Mouse (Mus musculus) left cerebral cortex, postnatal 14 days (tissue): Measurements from ENCODE around the gene Syce1l. TPM values are rescaled to one million over a fixed set of nuclear protein-coding genes. Genes with fewer than 3 reads are reported as not detected.
A peak's percentile ranks its signal among the peaks of the same experiment; 100 is the strongest.

Experiments
- DNase-seq, 2 experiments: peaks; one replicate each; pipeline ENCODE4 v3.0.0; 2021 to 2022; ENCODE audit warnings: low spot score in 2 of 2, mixed read lengths in 1 of 2
- intact Hi-C: fragments of 180-260 bp; cut with DNase I; formaldehyde crosslinking; loops from one replicate; pipeline ENCODE4 v1.15.1; 2025
- long read RNA-seq, 2 experiments: library from polyadenylated mRNA; stranded (forward); transcript quantifications; one replicate each; pipeline ENCODE4 v2.0.0; 2021
- total RNA-seq, 2 experiments: library from RNA; stranded (reverse); gene quantifications; 2 replicates each; pipeline ENCODE4 v1.2.3; 2021

Syce1l gene
- not detected for total RNA-seq
- long read RNA-seq, experiment 1 = 0 reads
- long read RNA-seq, experiment 2 = 0 reads

- intact Hi-C loops = no loop called here
- DNase-seq = no peak
Observed at GRCm38 (mm10) chr8:113642926-113643325, at the start of gene Syce1l. Gene Syce1l (plus strand): TSS chr8:113643213.

DNA sequence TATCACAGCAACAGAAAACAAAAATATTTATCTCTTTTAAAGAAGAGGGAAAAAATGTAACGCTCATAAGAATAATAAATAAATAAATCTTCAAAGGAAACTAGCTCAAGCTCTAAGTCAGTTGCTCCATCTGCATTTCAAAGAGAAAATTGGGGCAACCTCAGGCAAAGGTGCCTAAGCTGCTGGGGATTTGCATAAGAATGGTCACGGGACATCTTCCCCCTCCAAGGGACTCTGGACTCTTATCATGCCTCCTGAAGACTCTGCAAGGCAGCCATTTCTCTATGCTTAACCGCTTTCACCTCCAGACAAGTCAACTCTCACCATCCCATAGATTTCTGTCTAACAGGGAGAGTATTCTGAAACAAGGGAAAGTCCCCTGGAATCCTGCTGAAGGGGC is 44.6 kb upstream of the Syce1l start:
- DNase-seq = no peak
- intact Hi-C loops = no loop called here

- intact Hi-C loops = loop anchor here (5.0 kb wide), 3 partner anchors 45 to 1585 kb away; no protein-coding TSS in a partner anchor
- peak; percentile 70 to 82 for DNase-seq
Observed at GRCm38 (mm10) chr8:113632634-113633033, 10.4 kb upstream of the Syce1l start.

DNA sequence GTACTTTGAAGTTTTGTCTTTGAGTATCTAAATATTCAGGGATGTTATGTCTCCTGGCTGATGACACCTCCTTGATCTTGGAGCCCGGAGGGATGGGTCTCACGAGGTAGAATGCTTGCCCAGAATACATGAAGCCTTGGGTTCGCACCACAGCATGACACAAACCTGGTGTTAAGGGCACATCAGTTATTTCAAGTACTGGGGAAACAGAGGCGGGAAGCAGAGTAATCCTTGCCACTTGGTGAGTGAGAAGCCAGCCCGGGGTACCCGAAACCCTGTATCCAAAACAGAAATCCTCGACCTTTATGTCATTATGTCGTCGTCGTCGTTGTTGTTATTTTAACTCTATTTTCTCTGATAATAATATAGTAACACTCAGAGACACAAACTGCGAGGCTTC is 8.9 kb upstream of the Syce1l start:
- intact Hi-C loops = loop anchor here (5.0 kb wide), 3 partner anchors 47 to 1587 kb away; no protein-coding TSS in a partner anchor
- DNase-seq = no peak

GRCm38 (mm10) chr8:113634670-113635591 is 8.1 kb upstream of the Syce1l start, which contains the start of gene Mon1b:
Gene Mon1b (plus strand): TSS chr8:113635587.
- DNase-seq = peak; percentile 98 to 99
- intact Hi-C loops = loop anchor here (5.0 kb wide), 3 partner anchors 48 to 1588 kb away; no protein-coding TSS in a partner anchor

- DNase-seq = peak in 1 of 2 experiments; percentile 17
- intact Hi-C loops = no loop called here
Observed at GRCm38 (mm10) chr8:113635592-113636279, 7.3 kb upstream of the Syce1l start.

DNA sequence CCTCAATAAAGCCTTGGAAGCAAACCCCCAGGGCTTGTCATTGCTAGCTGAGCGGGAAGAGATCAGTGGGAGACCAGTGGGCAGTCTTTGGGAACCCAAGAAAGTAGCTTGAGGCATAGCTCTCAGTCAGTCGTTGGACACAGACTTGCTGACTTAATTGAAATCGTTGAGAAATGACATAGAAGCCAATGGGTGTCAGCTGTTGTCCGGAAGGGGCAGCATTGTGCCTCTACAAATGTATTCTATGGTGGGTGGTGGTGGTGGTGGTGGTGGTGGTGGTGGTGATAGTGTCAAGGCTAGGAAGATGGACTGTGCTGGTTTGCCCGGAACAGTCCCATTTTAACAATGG is 6.8 kb upstream of the Syce1l start:
- intact Hi-C loops = no loop called here
- DNase-seq = no peak

DNA sequence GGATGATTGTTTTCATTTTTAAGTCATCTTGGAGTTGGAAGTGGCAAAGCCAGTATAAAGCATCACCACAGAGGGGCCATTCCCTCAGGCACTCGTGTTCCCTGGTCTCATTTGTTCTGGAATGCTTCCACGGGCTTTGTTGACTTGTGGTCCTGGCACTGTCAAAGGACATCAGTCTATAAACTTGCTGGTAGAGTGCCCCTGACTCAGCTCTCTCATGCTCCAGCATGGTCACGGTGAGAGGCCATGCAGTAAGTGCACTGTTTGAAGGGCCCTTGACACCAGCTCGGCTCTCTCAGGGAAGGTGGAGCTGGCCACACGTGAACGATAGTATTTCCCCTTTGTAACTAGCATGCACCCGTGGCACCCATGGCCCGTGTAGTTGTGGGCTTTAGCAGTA is 2.7 kb upstream of the Syce1l start:
- intact Hi-C loops = no loop called here
- no peak for DNase-seq

- intact Hi-C loops = no loop called here
- no peak for DNase-seq
Observed at GRCm38 (mm10) chr8:113643479-113644210, 632 bp downstream of the Syce1l start.

DNA sequence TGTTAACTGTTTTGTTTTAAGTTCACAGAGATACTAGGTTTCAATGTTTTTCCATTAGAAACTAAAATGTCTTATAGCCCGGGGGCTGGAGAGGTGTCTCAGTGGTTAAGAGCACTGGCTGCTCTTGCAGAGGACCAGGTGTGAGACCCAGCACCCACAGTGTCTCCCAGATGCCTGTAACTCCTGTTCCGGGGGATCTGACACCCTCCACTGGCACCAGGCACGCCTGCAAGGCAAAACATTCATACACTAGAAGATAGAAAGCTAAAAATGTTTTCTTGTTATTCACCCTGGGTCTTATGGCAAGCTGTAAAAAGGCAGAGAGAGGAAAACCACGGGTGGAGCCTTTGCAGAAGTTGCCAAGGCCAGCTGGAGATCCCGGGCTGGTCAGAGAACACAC is 2.2 kb downstream of the Syce1l start:
- intact Hi-C loops = no loop called here
- no peak for DNase-seq

DNA sequence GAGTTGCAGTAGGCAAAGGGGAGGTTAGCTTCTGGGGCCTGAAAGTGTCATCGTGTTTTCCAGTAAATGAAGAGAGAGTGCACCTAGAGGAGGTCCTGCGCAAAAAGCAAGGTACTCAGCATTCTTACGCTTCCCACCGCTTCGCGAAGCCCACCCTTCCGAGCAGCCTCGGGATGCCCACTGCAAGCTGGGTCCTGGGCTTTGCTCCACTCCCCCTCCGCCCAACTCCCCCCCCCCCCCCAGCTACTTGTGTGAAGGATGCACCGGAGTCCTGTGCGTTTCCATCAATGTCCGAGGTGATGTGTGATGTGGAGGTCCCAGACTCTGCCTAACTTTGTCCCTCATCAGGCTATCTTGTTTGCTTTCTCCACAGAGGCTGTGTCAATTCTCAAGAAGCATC is 9.4 kb downstream of the Syce1l start:
- intact Hi-C loops = no loop called here
- no peak for DNase-seq

DNA sequence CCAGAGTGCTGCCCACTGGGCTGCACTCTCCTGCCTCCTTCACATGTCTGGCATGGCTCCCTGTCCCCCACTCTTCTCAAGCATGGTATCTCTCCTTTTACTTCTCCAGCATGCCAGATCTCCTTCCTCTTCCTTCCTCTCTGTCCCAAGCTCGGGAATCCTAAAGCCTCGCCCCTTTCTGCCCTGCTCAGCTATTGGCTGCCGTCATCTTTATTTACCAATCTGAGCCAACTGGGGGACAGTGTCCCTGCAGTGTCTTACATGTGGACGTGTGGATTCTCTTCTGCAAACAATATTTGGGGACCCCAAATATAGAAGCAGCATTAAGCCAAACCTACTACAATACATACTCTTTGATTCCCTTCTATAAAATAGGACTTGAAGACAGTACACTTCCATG is 10.1 kb downstream of the Syce1l start:
- intact Hi-C loops = no loop called here
- DNase-seq = no peak

- intact Hi-C loops = no loop called here
- DNase-seq = no peak
Observed at GRCm38 (mm10) chr8:113656154-113656553, 13.1 kb downstream of the Syce1l start.

DNA sequence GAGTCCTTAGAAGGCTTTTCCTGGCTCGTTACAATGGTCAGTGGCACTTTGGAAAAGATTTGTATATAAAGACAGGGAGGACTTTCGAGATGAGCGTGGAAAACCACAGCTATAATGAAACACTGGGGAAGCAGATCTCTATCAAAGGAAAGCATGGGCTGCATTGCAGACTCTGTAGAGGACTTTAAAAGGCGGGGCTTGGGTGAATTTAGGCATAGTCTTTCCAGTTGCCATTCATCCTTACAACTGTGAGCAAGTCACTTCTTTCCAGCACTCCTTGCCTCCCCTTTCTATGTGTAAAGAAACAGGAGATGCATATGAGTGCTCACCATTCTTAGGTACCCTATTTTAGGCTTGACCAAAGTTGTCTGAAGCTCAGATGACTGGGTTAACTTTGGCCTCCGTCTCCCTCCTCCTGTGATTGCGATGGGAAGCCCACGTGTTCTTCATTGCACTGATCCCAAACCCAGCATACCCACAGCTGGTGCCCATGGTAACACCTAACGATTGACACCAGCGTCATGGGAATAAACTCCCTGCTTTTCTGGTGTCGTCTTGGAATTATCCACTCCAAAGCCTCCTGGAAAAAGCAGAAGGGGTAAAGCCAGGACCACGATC is 13.8 kb downstream of the Syce1l start:
- no peak for DNase-seq
- intact Hi-C loops = no loop called here

DNA sequence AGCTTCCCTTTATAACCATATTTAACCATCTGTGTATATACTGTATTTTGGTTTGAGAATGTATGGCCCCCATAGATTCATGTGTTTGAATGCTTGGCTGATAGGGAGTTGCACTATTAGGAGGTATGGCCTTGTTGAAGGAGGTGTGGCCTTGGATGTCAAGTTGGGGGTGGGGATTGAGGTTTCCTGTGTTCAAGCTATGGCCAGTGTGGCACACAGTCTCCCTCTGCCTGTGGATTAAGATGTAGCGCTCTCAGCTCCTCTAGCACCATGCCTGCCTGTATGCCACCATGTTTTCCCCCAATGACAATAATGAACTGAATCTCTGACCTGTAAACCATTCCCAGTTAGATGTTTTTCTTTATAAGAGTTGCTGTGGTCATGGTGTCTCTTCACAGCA is 17.1 kb downstream of the Syce1l start:
- DNase-seq = no peak
- intact Hi-C loops = loop anchor here (10.0 kb wide), 1 partner anchor 185 kb away; the partner anchor contains the start of gene Adamts18

GRCm38 (mm10) chr8:113664544-113664943 is 21.5 kb downstream of the Syce1l start:
- intact Hi-C loops = loop anchor here (1.0 to 10.0 kb wide), 5 partner anchors 180 to 774 kb away; partner anchors contain the start of genes Adamts18 and Wwox
- peak; percentile 94 for DNase-seq

GRCm38 (mm10) chr8:113665036-113665435 is 22.0 kb downstream of the Syce1l start:
- DNase-seq = no peak
- intact Hi-C loops = loop anchor here (2.0 to 10.0 kb wide), 2 partner anchors 180 to 774 kb away; partner anchors contain the start of genes Adamts18 and Wwox

DNA sequence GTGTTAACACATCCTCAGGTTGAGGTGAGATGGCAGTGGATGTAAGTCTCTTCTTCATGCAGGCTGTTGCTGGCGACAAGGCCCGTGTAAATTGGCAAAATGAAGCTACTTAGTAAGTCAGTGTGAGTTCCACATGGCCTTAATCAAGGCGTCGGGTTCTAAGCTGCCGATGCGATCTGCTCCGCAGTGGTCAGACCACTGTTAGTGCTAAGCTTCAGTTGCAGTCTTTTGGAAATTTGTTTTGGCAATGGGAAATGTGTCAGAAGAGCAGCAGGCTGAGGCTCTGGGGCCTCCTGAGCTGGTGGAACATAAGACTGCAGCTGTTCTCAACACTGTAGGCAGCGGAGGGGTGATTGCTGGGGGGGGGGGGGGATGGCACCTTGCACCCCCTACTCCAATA is 22.9 kb downstream of the Syce1l start:
- intact Hi-C loops = loop anchor here (2.0 to 10.0 kb wide), 2 partner anchors 179 to 773 kb away; partner anchors contain the start of genes Adamts18 and Wwox
- DNase-seq = no peak
